Mouse (Mus musculus): ENCODE data around the gene Il6ra.

Il6ra gene

GRCm38 (mm10) chr3:89914700-89915099, 1.7 kb upstream of the Il6ra start:
- in situ Hi-C loops (cut with MboI; ENCODE audit: low pct_unique_long_range_greater_than_20kb in 1 of 2, low sequenced_read_pairs in 2 of 2, unreplicated experiment in 1 of 2), result no loop called here

- in situ Hi-C loops (cut with MboI; ENCODE audit: low pct_unique_long_range_greater_than_20kb in 1 of 2, low sequenced_read_pairs in 2 of 2, unreplicated experiment in 1 of 2), result no loop called here
Observed at GRCm38 (mm10) chr3:89912108-89912542, 871 bp downstream of the Il6ra start.

DNA sequence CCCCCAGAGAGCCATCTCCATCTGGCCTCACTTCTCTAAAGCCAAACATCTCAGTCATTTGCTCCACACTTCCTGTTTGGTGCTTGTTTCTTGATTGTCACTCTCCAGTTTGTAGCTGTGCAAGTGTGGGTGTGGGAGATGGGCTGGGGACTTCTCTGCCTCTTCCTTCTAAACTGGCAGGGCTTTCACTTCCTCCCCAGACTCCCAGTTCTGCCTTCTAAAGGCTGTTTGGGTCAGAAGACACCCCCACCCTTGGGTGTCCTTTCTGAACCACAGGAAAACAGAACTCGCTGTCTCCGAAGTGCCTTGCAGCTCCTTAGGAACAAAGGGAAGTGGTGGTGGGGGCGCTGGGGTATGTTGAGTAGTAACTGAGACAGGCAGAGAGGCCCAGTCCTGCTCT, 1.8 kb downstream of the Il6ra start:
- in situ Hi-C loops (cut with MboI; ENCODE audit: low pct_unique_long_range_greater_than_20kb in 1 of 2, low sequenced_read_pairs in 2 of 2, unreplicated experiment in 1 of 2), result no loop called here

DNA sequence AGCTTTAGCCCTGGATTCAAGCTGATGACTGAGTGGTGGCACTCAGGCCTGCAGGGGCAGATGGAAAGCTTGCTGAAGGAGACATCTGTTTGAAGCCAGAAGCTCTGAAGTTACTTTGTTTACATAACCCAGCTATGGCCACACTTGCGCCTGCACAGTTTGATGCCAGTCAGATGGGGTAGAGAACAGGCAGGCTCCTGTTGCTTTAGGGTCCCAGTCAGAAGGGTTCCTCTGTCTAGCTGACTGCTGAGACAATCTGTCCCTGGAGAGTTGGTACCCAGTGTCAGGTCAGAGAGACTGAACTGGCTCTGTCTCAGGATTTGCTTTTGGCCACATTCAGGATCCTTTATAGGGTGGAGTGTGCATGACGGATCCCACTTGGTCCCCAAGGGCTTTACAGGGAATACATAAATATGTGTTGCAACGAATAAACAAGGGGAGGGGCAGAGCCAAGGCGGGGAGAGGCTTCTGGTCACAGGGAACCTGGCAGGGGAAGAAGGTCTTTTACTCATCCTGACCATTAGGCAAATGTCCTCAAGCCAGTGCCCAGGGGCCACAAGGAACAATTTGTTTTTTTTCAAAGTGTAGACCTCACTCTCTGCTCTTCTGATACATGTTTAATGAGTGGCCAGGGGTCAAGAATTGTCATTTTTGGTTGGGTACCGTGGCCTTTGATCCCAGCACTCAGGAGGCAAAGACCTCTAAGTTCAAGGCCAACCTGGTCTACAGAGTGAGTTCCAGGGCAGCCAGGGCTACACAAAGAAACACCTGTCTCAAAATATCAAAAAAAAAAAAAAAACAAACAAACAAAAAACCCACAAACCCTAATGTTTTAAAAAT, 3.1 kb downstream of the Il6ra start:
- in situ Hi-C loops (cut with MboI; ENCODE audit: low pct_unique_long_range_greater_than_20kb in 1 of 2, low sequenced_read_pairs in 2 of 2, unreplicated experiment in 1 of 2), result no loop called here

DNA sequence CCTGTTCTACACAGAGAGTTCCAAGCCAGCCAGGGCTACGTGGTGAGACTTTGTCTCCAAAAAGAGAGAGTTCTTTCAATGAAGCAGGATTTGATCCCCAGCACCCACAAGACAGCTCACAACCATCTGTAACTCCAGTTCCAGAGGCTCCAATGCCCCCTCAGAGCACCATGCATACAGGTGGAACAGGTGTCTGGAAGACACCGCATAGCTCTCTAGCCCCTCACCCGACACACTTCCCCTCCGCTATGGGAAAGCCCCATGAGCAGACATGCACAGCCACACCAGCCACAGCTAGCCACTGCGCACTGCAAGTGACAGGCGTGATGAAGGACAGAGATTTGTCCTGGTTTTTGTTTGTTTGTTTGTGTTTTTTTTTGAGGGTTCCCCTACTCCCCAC, 4.2 kb downstream of the Il6ra start:
- in situ Hi-C loops (cut with MboI; ENCODE audit: low pct_unique_long_range_greater_than_20kb in 1 of 2, low sequenced_read_pairs in 2 of 2, unreplicated experiment in 1 of 2), result no loop called here

- in situ Hi-C loops (cut with MboI; ENCODE audit: low pct_unique_long_range_greater_than_20kb in 1 of 2, low sequenced_read_pairs in 2 of 2, unreplicated experiment in 1 of 2), result no loop called here
Observed at GRCm38 (mm10) chr3:89907846-89908245, 5.2 kb downstream of the Il6ra start.

GRCm38 (mm10) chr3:89899511-89899908, 13.5 kb downstream of the Il6ra start:
- in situ Hi-C loops (cut with MboI; ENCODE audit: low pct_unique_long_range_greater_than_20kb in 1 of 2, low sequenced_read_pairs in 2 of 2, unreplicated experiment in 1 of 2), result no loop called here

- in situ Hi-C loops (cut with MboI; ENCODE audit: low pct_unique_long_range_greater_than_20kb in 1 of 2, low sequenced_read_pairs in 2 of 2, unreplicated experiment in 1 of 2), result no loop called here
Observed at GRCm38 (mm10) chr3:89898870-89899510, 14.0 kb downstream of the Il6ra start.

DNA sequence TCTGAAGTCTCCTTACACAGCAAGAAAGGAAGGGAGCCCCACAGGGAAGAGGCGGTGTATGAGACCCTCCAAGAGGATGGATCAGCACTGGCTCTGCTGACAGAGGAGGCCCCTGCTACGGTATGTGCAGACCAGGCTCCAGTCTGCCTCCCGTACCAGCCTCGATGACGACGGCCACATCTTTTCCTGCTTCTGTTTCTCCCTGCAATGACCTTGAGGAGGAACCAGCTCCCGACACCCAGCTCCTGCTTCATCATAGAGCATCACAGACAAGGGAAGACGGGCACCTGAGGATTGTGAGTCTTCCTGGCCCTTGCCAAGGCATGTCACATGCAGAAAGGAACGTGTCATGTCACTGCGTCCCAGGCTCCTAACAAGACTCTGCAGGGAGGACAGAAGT, 15.0 kb downstream of the Il6ra start:
- in situ Hi-C loops (cut with MboI; ENCODE audit: low pct_unique_long_range_greater_than_20kb in 1 of 2, low sequenced_read_pairs in 2 of 2, unreplicated experiment in 1 of 2), result no loop called here

GRCm38 (mm10) chr3:89897204-89897796, 15.7 kb downstream of the Il6ra start:
- in situ Hi-C loops (cut with MboI; ENCODE audit: low pct_unique_long_range_greater_than_20kb in 1 of 2, low sequenced_read_pairs in 2 of 2, unreplicated experiment in 1 of 2), result no loop called here

DNA sequence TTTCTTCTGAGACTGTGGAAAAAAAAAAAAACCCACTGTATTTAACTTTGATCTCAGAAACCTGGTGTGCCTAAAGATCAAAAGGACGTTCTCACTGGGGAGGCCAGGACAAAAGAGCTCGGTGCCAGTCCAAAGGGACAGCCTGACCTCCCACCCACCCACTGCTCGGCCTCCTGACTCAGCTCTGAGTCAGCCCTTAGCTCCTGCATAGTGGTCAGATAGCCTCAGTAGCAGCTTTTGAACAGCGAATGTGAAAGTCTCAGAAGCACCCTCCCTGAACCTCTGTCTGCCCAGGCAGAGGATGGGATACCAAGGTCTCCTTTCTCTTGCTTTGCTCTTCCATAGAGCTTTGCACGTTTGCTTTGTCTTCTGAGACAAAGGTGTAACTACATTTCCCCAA, 16.4 kb downstream of the Il6ra start:
- in situ Hi-C loops (cut with MboI; ENCODE audit: low pct_unique_long_range_greater_than_20kb in 1 of 2, low sequenced_read_pairs in 2 of 2, unreplicated experiment in 1 of 2), result no loop called here

GRCm38 (mm10) chr3:89892517-89893106, 20.4 kb downstream of the Il6ra start:
- in situ Hi-C loops (cut with MboI; ENCODE audit: low pct_unique_long_range_greater_than_20kb in 1 of 2, low sequenced_read_pairs in 2 of 2, unreplicated experiment in 1 of 2), result no loop called here

GRCm38 (mm10) chr3:89891696-89892095, 21.3 kb downstream of the Il6ra start:
- in situ Hi-C loops (cut with MboI; ENCODE audit: low pct_unique_long_range_greater_than_20kb in 1 of 2, low sequenced_read_pairs in 2 of 2, unreplicated experiment in 1 of 2), result no loop called here

DNA sequence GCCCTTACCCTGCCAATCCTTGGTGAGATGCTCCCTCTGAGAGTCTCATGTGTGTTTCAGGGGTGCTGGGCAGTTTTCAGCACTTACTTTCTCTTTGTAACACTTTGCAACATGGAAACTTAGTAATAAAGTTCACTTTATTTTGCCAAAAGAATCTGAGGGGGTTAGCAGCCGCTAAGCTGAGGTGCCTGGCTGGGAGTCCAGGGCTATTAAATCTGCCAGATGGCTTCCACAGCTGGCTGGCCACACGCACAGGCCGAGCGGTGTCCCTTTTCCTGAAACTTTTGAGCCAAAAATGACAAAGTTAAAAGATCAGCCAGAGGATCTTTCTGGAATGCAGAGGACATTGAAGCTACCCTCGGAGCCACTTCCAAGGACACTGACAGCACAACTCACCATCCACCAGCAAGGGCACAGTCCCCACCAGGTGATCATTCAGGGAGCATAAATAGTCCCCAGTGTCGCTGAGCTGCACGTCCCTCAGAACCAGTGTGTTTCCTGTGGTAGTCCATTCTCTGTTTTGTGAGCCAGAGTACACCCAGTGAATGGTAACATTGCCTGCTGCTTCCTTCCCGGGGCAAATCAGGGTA, 23.1 kb downstream of the Il6ra start:
- in situ Hi-C loops (cut with MboI; ENCODE audit: low pct_unique_long_range_greater_than_20kb in 1 of 2, low sequenced_read_pairs in 2 of 2, unreplicated experiment in 1 of 2), result no loop called here

DNA sequence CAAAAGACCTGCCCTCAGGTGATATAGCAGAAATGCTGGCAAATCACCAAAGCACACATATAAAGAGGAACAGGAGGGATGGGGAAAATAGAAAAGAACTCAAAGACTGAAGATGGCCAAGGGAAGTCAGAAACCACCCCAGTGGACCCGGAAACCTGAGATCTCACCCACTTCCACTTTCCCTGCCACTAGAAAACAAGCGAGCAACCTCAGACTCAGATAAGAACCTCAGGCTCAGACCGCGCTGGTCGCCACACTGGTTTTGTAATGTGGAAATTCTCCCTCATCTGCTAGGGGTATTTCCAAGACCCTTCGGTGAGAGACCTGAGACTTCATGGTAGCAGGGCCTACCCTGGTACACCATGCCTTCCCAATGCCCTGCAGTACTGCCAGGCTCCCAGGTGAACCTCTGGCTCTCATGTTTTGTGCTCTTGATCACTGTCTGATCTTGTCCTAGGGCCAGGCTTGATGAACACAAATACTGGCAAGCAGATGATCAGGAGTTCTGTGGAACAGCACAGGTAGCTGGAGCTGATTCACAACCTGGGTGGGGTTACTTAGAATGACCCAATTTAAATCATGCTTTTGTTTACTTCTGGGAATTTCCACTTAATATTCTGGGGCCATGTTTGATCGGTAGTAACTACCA, 25.3 kb downstream of the Il6ra start:
- in situ Hi-C loops (cut with MboI; ENCODE audit: low pct_unique_long_range_greater_than_20kb in 1 of 2, low sequenced_read_pairs in 2 of 2, unreplicated experiment in 1 of 2), result no loop called here

GRCm38 (mm10) chr3:89885766-89886165, 27.2 kb downstream of the Il6ra start:
- in situ Hi-C loops (cut with MboI; ENCODE audit: low pct_unique_long_range_greater_than_20kb in 1 of 2, low sequenced_read_pairs in 2 of 2, unreplicated experiment in 1 of 2), result no loop called here

DNA sequence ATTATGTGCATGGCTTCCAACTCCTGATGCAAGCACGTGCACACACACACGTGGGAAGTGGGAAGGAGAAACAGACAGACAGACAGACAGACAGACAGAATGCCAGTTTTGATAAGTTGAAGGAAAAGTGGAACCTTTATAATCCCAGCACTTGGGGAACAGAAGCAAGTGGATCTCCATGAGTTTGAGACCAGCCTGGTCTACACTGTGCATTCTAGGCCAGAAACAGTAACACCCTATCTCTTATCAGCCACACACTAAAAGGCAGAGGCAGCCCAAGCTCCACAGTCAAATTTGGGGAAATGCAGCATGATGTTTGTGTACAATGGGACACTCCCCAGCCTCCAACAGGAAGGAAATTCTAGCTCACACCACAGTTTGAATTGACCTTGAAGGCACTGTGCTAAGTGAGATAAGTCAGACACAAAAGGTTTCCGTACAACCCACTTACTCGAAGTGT, 29.4 kb downstream of the Il6ra start:
- in situ Hi-C loops (cut with MboI; ENCODE audit: low pct_unique_long_range_greater_than_20kb in 1 of 2, low sequenced_read_pairs in 2 of 2, unreplicated experiment in 1 of 2), result no loop called here

DNA sequence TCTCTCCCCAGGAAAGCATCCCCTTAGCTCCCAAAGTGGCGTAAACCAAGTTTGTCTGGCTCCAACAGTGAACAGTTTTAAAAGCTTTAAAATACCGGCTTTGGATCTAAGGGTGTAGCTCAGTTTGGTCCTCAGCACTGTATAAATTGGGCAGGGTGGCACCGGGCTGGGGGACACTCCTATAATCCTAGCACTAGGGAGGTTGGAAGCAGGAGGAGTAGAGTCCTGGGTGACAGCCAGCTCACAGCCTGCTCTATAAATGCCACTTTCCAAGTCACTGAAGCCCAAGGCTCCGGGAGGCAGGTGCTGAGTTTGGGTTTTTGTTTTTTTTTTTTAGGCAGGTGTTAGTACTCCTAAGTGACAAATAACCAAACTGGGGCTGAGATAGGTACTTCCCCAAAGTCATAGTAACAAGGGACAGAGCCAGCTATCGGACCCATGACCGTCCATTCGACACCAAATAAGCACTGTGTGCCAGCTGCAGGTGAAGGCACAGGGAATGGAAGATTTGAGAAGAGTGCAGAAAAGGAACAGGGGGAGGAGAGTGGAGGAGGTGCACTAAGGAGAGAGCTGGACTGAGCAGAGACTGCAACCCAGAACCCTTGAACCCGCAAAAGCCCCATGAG, 30.3 kb downstream of the Il6ra start:
- in situ Hi-C loops (cut with MboI; ENCODE audit: low pct_unique_long_range_greater_than_20kb in 1 of 2, low sequenced_read_pairs in 2 of 2, unreplicated experiment in 1 of 2), result no loop called here

Data from mouse embryonic stem cell (cell line).